Mouse (Mus musculus) forebrain, embryonic 12.5 days (tissue): Measurements from ENCODE around the gene Hagh. TPM values are rescaled to one million over a fixed set of nuclear protein-coding genes. Genes with fewer than 3 reads are reported as not detected.

Experiments
- ATAC-seq: fragments of 200-750 bp; cut with Nextera tagmentation; 2 replicates; pipeline ENCODE4 v1.8.0; 2017; ENCODE audit warnings: moderate TSS enrichment; ENCODE audit not compliant: low FRiP score
- H3K27ac ChIP-seq: fragments of 300-500 bp; sonication (generic); 2 replicates; pipeline ENCODE4 v1.5.1; 2016; ENCODE audit warnings: mild to moderate bottlenecking
- H3K27me3 ChIP-seq: fragments of 300-500 bp; sonication (generic); 2 replicates; pipeline ENCODE4 v1.6.1; 2016; ENCODE audit warnings: mild to moderate bottlenecking
- H3K36me3 ChIP-seq: fragments of 300-500 bp; sonication (generic); replicated peaks from 2 replicates; pipeline ENCODE4 v1.6.1; 2016; ENCODE audit warnings: mild to moderate bottlenecking
- H3K4me1 ChIP-seq: fragments of 300-500 bp; sonication (generic); 2 replicates; pipeline ENCODE4 v1.6.1; 2016
- H3K4me2 ChIP-seq: fragments of 300-500 bp; sonication (generic); 2 replicates; pipeline ENCODE4 v1.6.1; 2016; ENCODE audit warnings: mild to moderate bottlenecking, moderate library complexity
- H3K4me3 ChIP-seq: fragments of 300-500 bp; sonication (generic); replicated peaks from 2 replicates; pipeline ENCODE4 v1.5.1; 2016; ENCODE audit warnings: mild to moderate bottlenecking
- H3K9ac ChIP-seq: fragments of 300-500 bp; sonication (generic); 2 replicates; pipeline ENCODE4 v1.6.1; 2016; ENCODE audit warnings: mild to moderate bottlenecking
- H3K9me3 ChIP-seq: fragments of 300-500 bp; sonication (generic); 2 replicates; pipeline ENCODE4 v1.6.1; 2016
- WGBS: fragments of 180-500 bp; shearing (Covaris S2); methylation state at CpG from one replicate; pipeline ENCODE4 v1.1.7; 2016; 5-methylcytosine and 5-hydroxymethylcytosine counted together
- polyA plus RNA-seq: library from polyadenylated mRNA; unstranded; fragments of >200 nt; fragmentation: Nextera tagmentation; extraction: Ambion mirVana; gene quantifications from 2 replicates; pipeline ENCODE4 v1.2.1, GENCODE M21; 2016

Hagh gene
- polyA plus RNA-seq, result 24.8 and 27.1 TPM in 2 replicates

DNA sequence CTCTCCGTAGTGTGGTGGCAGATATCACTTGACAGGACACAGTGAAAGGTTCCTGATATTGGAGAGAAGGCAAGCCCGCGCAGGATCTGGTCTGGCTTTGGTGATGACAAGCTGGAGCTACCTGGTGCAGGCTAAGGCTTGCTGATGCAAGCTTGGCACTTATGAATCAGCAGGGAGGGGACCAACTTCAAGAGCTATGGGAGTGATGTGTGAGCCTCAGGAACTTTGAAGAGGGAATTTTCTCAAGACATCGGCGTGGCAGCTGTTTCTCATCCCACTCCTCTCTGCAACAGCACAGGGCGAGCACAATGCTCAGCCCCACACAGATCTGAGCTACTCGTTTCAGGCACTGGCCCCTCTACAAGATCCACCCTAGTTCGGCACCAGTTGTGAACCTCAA lies at the start of gene Hagh:
Gene Hagh, plus strand, starts transcription at position 302 of the 400 bp plus-strand sequence.
- no peak for ATAC-seq
- Histone ChIP-seq H3K4me3 (no peak within 1 kb of the TSS), H3K9me3 (no peaks in the 10 kb centered on the region)

DNA sequence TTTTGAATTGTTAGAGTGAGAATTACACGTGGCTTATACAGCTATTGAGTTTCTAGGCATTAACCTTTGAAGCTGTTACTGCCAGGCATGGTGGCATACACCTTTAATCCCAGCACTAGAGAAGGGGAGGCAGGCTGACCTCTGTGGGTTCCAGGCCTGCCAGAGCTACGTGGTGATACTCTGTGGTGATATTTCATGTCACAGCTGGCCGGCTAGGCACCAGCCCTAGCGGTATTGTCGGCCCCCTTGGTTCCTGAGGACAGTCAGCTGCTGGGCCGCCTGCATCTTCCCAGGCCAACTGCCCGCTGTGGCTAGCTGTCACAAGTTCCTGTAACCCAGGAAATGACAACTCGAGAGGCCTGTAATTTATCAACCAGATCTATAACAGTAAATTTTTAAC lies 47.8 kb upstream of the Hagh start:
- Histone ChIP-seq H3K4me1 (no peaks in the 10 kb centered on the region), H3K36me3 (no peaks in the 10 kb centered on the region), H3K4me3 (no peak overlapping the region), H3K27ac (no peak overlapping the region), H3K9ac (no peak overlapping the region), H3K4me2 (no peak overlapping the region), H3K9me3 (no peaks in the 10 kb centered on the region), H3K27me3 (peaks cover 6% of the 10 kb centered on the region; the same call in 1 of the 2 replicates)
- ATAC-seq, result no peak
- WGBS, result 75% methylated on average over 8 of the region's 8 CpGs

More for the DNA sequence above, at the start of gene Hagh:
- H3K9ac ChIP-seq, result no peak within 1 kb of the TSS
- H3K27ac ChIP-seq, result no peak within 1 kb of the TSS
- H3K4me1 ChIP-seq, result no peaks in the 10 kb centered on the region
- H3K27me3 ChIP-seq, result peaks cover 26% of the 10 kb centered on the region
- no peaks in the 10 kb centered on the region for H3K36me3 ChIP-seq
- 80% methylated on average over 8 of the region's 8 CpGs for WGBS
- no peak within 1 kb of the TSS for H3K4me2 ChIP-seq

DNA sequence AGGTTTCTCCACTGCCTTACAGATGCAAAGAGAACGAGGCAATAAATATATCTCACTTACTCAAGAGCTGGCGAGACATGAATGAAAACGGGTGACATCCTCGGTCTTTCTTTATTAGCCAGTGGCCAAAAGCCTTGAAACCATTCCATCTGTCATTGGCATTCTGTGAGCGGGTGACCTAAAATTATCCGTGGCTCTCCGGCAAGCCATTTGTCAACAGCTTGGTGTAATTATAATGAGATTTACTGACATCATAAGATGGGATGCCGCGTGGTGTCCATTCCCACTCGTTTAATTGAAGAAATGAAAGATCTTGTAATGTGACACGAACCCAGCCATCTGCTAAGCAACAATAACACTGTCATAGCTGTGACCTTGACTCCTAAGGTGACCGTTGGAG lies 45.2 kb upstream of the Hagh start:
- H3K4me1 ChIP-seq, result no peaks in the 10 kb centered on the region
- H3K4me2 ChIP-seq, result no peak overlapping the region
- peaks cover 11% of the 10 kb centered on the region; the same call in 1 of the 2 replicates for H3K27me3 ChIP-seq
- no peaks in the 10 kb centered on the region for H3K9me3 ChIP-seq
- no peak overlapping the region for H3K27ac ChIP-seq
- no peak overlapping the region for H3K9ac ChIP-seq
- ATAC-seq, result no peak
- WGBS, result 77% methylated on average over 12 of the region's 12 CpGs
- H3K4me3 ChIP-seq, result no peak overlapping the region
- H3K36me3 ChIP-seq, result no peaks in the 10 kb centered on the region

- H3K27me3 ChIP-seq, result 0 out of 2 replicates have a peak, but pooled peaks cover 6% of the 10 kb centered on the region
- H3K4me2 ChIP-seq, result no peak overlapping the region
- H3K9me3 ChIP-seq, result no peaks in the 10 kb centered on the region
- no peaks in the 10 kb centered on the region for H3K4me1 ChIP-seq
- 71% methylated on average over 3 of the region's 3 CpGs for WGBS
- H3K4me3 ChIP-seq, result no peak overlapping the region
- no peaks in the 10 kb centered on the region for H3K36me3 ChIP-seq
- H3K27ac ChIP-seq, result no peak overlapping the region
- no peak overlapping the region for H3K9ac ChIP-seq
- no peak for ATAC-seq
Observed at GRCm38 (mm10) chr17:24796969-24797368, 43.0 kb upstream of the Hagh start.

GRCm38 (mm10) chr17:24798229-24798628 lies 41.7 kb upstream of the Hagh start:
- no peak overlapping the region for H3K4me2 ChIP-seq
- H3K9me3 ChIP-seq, result no peaks in the 10 kb centered on the region
- 59% methylated on average over 9 of the region's 9 CpGs for WGBS
- H3K4me3 ChIP-seq, result no peak overlapping the region
- H3K36me3 ChIP-seq, result no peaks in the 10 kb centered on the region
- no peaks in the 10 kb centered on the region for H3K4me1 ChIP-seq
- peaks cover 12% of the 10 kb centered on the region; the same call in 1 of the 2 replicates for H3K27me3 ChIP-seq
- no peak overlapping the region for H3K9ac ChIP-seq
- no peak for ATAC-seq
- no peak overlapping the region for H3K27ac ChIP-seq

- 91% methylated on average over 4 of the region's 4 CpGs for WGBS
Observed at GRCm38 (mm10) chr17:24799476-24799875, 40.5 kb upstream of the Hagh start.

DNA sequence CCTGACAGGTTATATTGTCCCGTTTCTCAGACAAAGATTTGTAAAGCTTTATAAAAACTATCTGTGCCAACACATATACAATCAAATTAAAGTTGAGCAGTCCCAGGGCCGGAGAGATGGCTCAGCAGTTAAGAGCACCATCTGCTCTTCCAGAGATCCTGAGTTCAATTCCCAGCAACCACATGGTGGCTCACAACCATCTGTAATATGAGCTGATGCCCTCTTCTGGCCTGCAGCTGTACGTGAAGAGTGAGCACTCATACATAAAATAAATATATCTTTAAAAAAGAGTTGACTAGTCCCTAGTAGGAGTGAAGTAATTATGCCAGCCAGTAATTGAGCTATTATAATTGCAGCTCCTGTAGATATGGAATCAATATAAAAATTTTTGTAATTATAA lies 39.4 kb upstream of the Hagh start:
- peaks cover 7% of the 10 kb centered on the region; the same call in 1 of the 2 replicates for H3K4me1 ChIP-seq
- 58% methylated on average over 3 of the region's 3 CpGs for WGBS

More at GRCm38 (mm10) chr17:24799476-24799875, 40.5 kb upstream of the Hagh start:
- H3K36me3 ChIP-seq, result no peaks in the 10 kb centered on the region
- peaks cover 23% of the 10 kb centered on the region for H3K27me3 ChIP-seq
- no peaks in the 10 kb centered on the region for H3K9me3 ChIP-seq
- H3K9ac ChIP-seq, result no peak overlapping the region
- no peak overlapping the region for H3K27ac ChIP-seq
- ATAC-seq, result no peak
- no peak overlapping the region for H3K4me2 ChIP-seq
- H3K4me3 ChIP-seq, result no peak overlapping the region
- peaks cover 5% of the 10 kb centered on the region; the same call in 1 of the 2 replicates for H3K4me1 ChIP-seq

GRCm38 (mm10) chr17:24803952-24804951 lies 35.7 kb upstream of the Hagh start, which contains the start of gene Meiob:
Gene Meiob, plus strand, starts transcription at chr17:24804289.
- peaks cover 7% of the 10 kb centered on the region; the same call in 1 of the 2 replicates for H3K4me1 ChIP-seq
- peaks cover 48% of the 10 kb centered on the region for H3K27me3 ChIP-seq
- WGBS, result under 1% methylated on average over 61 of the region's 71 CpGs
- H3K9ac ChIP-seq, result peak within 1 kb of the TSS; percentile 67
- H3K4me2 ChIP-seq, result peak within 1 kb of the TSS; percentile 90
- ATAC-seq, result peak; percentile 82; the same call in 1 of the 2 replicates
- peak within 1 kb of the TSS; percentile 65 for H3K4me3 ChIP-seq
- H3K36me3 ChIP-seq, result no peaks in the 10 kb centered on the region
- no peak within 1 kb of the TSS for H3K27ac ChIP-seq
- H3K9me3 ChIP-seq, result no peaks in the 10 kb centered on the region

More for the DNA sequence above, 39.4 kb upstream of the Hagh start:
- no peak overlapping the region for H3K9ac ChIP-seq
- no peaks in the 10 kb centered on the region for H3K9me3 ChIP-seq
- no peak overlapping the region for H3K4me2 ChIP-seq
- no peak overlapping the region for H3K27ac ChIP-seq
- no peak for ATAC-seq
- H3K27me3 ChIP-seq, result peaks cover 31% of the 10 kb centered on the region
- H3K36me3 ChIP-seq, result no peaks in the 10 kb centered on the region
- H3K4me3 ChIP-seq, result no peak overlapping the region

- Histone ChIP-seq H3K4me3 (no peak overlapping the region), H3K4me2 (no peak overlapping the region), H3K27ac (no peak overlapping the region), H3K36me3 (no peaks in the 10 kb centered on the region), H3K9ac (no peak overlapping the region), H3K4me1 (no peaks in the 10 kb centered on the region), H3K9me3 (no peaks in the 10 kb centered on the region), H3K27me3 (peaks cover 20% of the 10 kb centered on the region)
- 76% methylated on average over 3 of the region's 3 CpGs for WGBS
- no peak for ATAC-seq
Observed at GRCm38 (mm10) chr17:24811211-24811610, 28.7 kb upstream of the Hagh start.

GRCm38 (mm10) chr17:24812215-24812614 lies 27.7 kb upstream of the Hagh start:
- Histone ChIP-seq H3K27me3 (peaks cover 13% of the 10 kb centered on the region), H3K9ac (no peak overlapping the region), H3K4me1 (no peaks in the 10 kb centered on the region), H3K4me3 (no peak overlapping the region), H3K4me2 (no peak overlapping the region), H3K9me3 (no peaks in the 10 kb centered on the region), H3K27ac (no peak overlapping the region), H3K36me3 (no peaks in the 10 kb centered on the region)
- 46% methylated on average over 2 of the region's 2 CpGs for WGBS
- ATAC-seq, result no peak

DNA sequence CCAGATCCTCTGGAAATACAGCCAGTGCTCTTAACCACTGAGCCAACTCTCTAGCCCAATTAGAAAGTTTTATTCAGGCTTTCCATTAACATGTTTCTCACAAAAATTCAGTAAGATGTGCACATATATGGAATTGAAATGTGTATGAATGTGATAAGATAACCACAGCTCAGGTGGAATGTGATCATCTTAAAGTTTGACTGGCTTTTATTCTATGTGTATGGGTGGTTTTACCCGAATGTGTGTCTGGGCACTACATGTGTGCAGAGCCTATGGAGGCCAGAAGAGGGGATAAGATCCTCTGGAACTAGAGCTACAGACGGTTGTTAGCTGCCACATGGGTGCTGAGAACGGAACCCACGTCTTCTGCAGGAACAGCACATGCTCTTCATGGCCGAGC lies 24.7 kb upstream of the Hagh start:
- no peak overlapping the region for H3K4me2 ChIP-seq
- H3K27me3 ChIP-seq, result peaks cover 4% of the 10 kb centered on the region; the same call in 1 of the 2 replicates
- H3K4me3 ChIP-seq, result no peak overlapping the region
- H3K4me1 ChIP-seq, result no peaks in the 10 kb centered on the region
- H3K9ac ChIP-seq, result no peak overlapping the region
- no peaks in the 10 kb centered on the region for H3K9me3 ChIP-seq
- no peaks in the 10 kb centered on the region for H3K36me3 ChIP-seq
- no peak for ATAC-seq
- no peak overlapping the region for H3K27ac ChIP-seq
- 88% methylated on average over 5 of the region's 5 CpGs for WGBS

- H3K9ac ChIP-seq, result no peak overlapping the region
- ATAC-seq, result no peak
- H3K36me3 ChIP-seq, result no peaks in the 10 kb centered on the region
Observed at GRCm38 (mm10) chr17:24817503-24817902, 22.4 kb upstream of the Hagh start.

More at GRCm38 (mm10) chr17:24817503-24817902, 22.4 kb upstream of the Hagh start:
- 52% methylated on average over 1 of the region's 1 CpGs for WGBS
- Histone ChIP-seq H3K27me3 (peaks cover 8% of the 10 kb centered on the region), H3K4me2 (no peak overlapping the region), H3K4me3 (no peak overlapping the region), H3K4me1 (no peaks in the 10 kb centered on the region), H3K27ac (no peak overlapping the region), H3K9me3 (no peaks in the 10 kb centered on the region)
